In genomic region chrX:12251853-12252679, GRCm38 (mm10) we compare ENCODE assay signal across 7 mouse cellular contexts.
DNase-seq lines count a peak whose midpoint lies in the region; ATAC-seq and TF ChIP-seq lines count a peak whose summit lies in the region.

No protein-coding gene starts in this region.

- H3K9ac ChIP-seq in hindbrain, embryonic 12.5 days, result no peak overlapping the region

- no peak overlapping the region for H3K27ac ChIP-seq in hindbrain, embryonic 12.5 days
- no peak overlapping the region for H3K27ac ChIP-seq in left cerebral cortex, adult 2 months
- peak overlapping the region; percentile 54 for H3K27ac ChIP-seq in macrophage

- no peaks in the 10 kb centered on the region for H3K9me3 ChIP-seq in hindbrain, embryonic 12.5 days (replicated peaks)

- peak overlapping the region; percentile 49 for H3K4me2 ChIP-seq in hindbrain, embryonic 12.5 days (replicated peaks)

- H3K27me3 ChIP-seq in hindbrain, embryonic 12.5 days, result peaks cover 23% of the 10 kb centered on the region; the same call in 1 of the 2 replicates

- TF ChIP-seq CTCF in left cerebral cortex, adult 2 months (IDR thresholded peaks at IDR 0.05), result peak; percentile 59

- peak; percentile 73 for ATAC-seq in hindbrain, embryonic 12.5 days (ENCODE audit: low FRiP score)

- intact Hi-C loops in left cerebral cortex, adult 2 months (cut with DNase I), result loop anchor here (5.0 kb wide), 4 partner anchors 95 to 245 kb away; no protein-coding TSS in a partner anchor

- DNase-seq in ZHBTc4 (ENCODE audit: low read depth, low spot score), result peak; percentile 89
- peak; percentile 74 to 76 for DNase-seq in cerebellum, postnatal 10 days
- DNase-seq in frontal cortex, postnatal 10 days (ENCODE audit: low spot score in 2 of 2), result peak; percentile 25 to 39
- DNase-seq in left cerebral cortex, adult 2 months (ENCODE audit: extremely low spot score in 1 of 2, low spot score in 2 of 2), result peak; percentile 29 to 38
- DNase-seq in right cerebral cortex, adult 2 months (ENCODE audit: low spot score in 2 of 2), result peak; percentile 6 to 28

- H3K79me2 ChIP-seq in macrophage (ENCODE audit: inconsistent target), result no peaks in the 10 kb centered on the region

- peak overlapping the region; percentile 20 for H3K4me3 ChIP-seq in hindbrain, embryonic 12.5 days
- H3K4me3 ChIP-seq in left cerebral cortex, adult 2 months, result peak overlapping the region; percentile 31
- H3K4me3 ChIP-seq in macrophage (ENCODE audit: inconsistent target), result peak overlapping the region; percentile 19; the same call in 1 of the 2 replicates

- no peaks in the 10 kb centered on the region for H3K36me3 ChIP-seq in hindbrain, embryonic 12.5 days
- no peaks in the 10 kb centered on the region for H3K36me3 ChIP-seq in macrophage (ENCODE audit: inconsistent target)

- no peaks in the 10 kb centered on the region for H3K4me1 ChIP-seq in hindbrain, embryonic 12.5 days

- 18% methylated on average over 27 of the region's 32 CpGs for WGBS in hindbrain, embryonic 12.5 days
- 16% methylated on average over 23 of the region's 32 CpGs for WGBS in macrophage (ENCODE audit: missing documents)

Comparison
In these comparisons a context has a peak if more than half of its experiments do, and no peak if none do; other contexts are left out.
1. DNase-seq: peak in every context shown above with its lines; median percentile 89 in ZHBTc4; 75 in cerebellum, postnatal 10 days; 34 in left cerebral cortex, adult 2 months; 32 in frontal cortex, postnatal 10 days; 17 in right cerebral cortex, adult 2 months.